Mouse (Mus musculus): ENCODE results near the gene Dnah7b.
"Not testable (repeated sequence)": the region's sequence is repeated elsewhere in the genome, so short reads cannot be mapped to it uniquely, and the experiment has no call there.

The Dnah7b gene

GRCm38 (mm10) chr1:46066015-46066414, at the start of gene Dnah7b:
Gene Dnah7b (plus strand): TSS chr1:46066315.
- DNase-seq (ENCODE audit: low spot score in 2 of 2): no peak

GRCm38 (mm10) chr1:46018382-46018977, 47.6 kb upstream of the Dnah7b start:
- peak in 1 of 2 experiments; percentile 51 for DNase-seq (ENCODE audit: low spot score in 2 of 2)

GRCm38 (mm10) chr1:46022262-46022661, 43.9 kb upstream of the Dnah7b start:
- peak in 1 of 2 experiments; percentile 71 for DNase-seq (ENCODE audit: low spot score in 2 of 2)

GRCm38 (mm10) chr1:46031993-46032555, 34.0 kb upstream of the Dnah7b start:
- no peak for DNase-seq (ENCODE audit: low spot score in 2 of 2)

- no peak for DNase-seq (ENCODE audit: low spot score in 2 of 2)
Observed at GRCm38 (mm10) chr1:46048188-46048587, 17.9 kb upstream of the Dnah7b start.

GRCm38 (mm10) chr1:46066484-46067251, 553 bp downstream of the Dnah7b start:
- DNase-seq (ENCODE audit: low spot score in 2 of 2): peak; percentile 16 to 30

GRCm38 (mm10) chr1:46068787-46069186, 2.7 kb downstream of the Dnah7b start:
- not testable (repeated sequence) for DNase-seq (ENCODE audit: low spot score in 2 of 2)

- no peak for DNase-seq (ENCODE audit: low spot score in 2 of 2)
Observed at GRCm38 (mm10) chr1:46077891-46078290, 11.8 kb downstream of the Dnah7b start.

- DNase-seq (ENCODE audit: low spot score in 2 of 2): no peak
Observed at GRCm38 (mm10) chr1:46100484-46100883, 34.4 kb downstream of the Dnah7b start.

- DNase-seq (ENCODE audit: low spot score in 2 of 2): not testable (repeated sequence)
Observed at GRCm38 (mm10) chr1:46112606-46113005, 46.5 kb downstream of the Dnah7b start.

GRCm38 (mm10) chr1:46117179-46117578, 51.1 kb downstream of the Dnah7b start:
- DNase-seq (ENCODE audit: low spot score in 2 of 2): not testable (repeated sequence)

- no peak for DNase-seq (ENCODE audit: low spot score in 2 of 2)
Observed at GRCm38 (mm10) chr1:46128058-46128457, 61.9 kb downstream of the Dnah7b start.

GRCm38 (mm10) chr1:46196835-46197234, 130.7 kb downstream of the Dnah7b start:
- DNase-seq (ENCODE audit: low spot score in 2 of 2): not testable (repeated sequence)

GRCm38 (mm10) chr1:46201169-46201568, 135.1 kb downstream of the Dnah7b start:
- peak; percentile 9 to 15 for DNase-seq (ENCODE audit: low spot score in 2 of 2)

GRCm38 (mm10) chr1:46210014-46210588, 144.0 kb downstream of the Dnah7b start:
- DNase-seq (ENCODE audit: low spot score in 2 of 2): not testable (repeated sequence)

- not testable (repeated sequence) for DNase-seq (ENCODE audit: low spot score in 2 of 2)
Observed at GRCm38 (mm10) chr1:46222704-46223103, 156.6 kb downstream of the Dnah7b start.

- DNase-seq (ENCODE audit: low spot score in 2 of 2): not testable (repeated sequence)
Observed at GRCm38 (mm10) chr1:46226136-46226535, 160.0 kb downstream of the Dnah7b start.

- not testable (repeated sequence) for DNase-seq (ENCODE audit: low spot score in 2 of 2)
Observed at GRCm38 (mm10) chr1:46268841-46269240, 202.7 kb downstream of the Dnah7b start.

- DNase-seq (ENCODE audit: low spot score in 2 of 2): no peak
Observed at GRCm38 (mm10) chr1:46271927-46272326, 205.8 kb downstream of the Dnah7b start.

GRCm38 (mm10) chr1:46278057-46278910, 212.2 kb downstream of the Dnah7b start:
- DNase-seq (ENCODE audit: low spot score in 2 of 2): not testable (repeated sequence)

- not testable (repeated sequence) for DNase-seq (ENCODE audit: low spot score in 2 of 2)
Observed at GRCm38 (mm10) chr1:46278911-46279565, 212.9 kb downstream of the Dnah7b start.
